Mouse (Mus musculus) intestine, postnatal 0 days (tissue): ENCODE measurements around the gene Plac9a. TPM values are rescaled to one million over a fixed set of nuclear protein-coding genes. Genes with fewer than 3 reads are reported as not detected.

Experiments used
- ATAC-seq: fragments of 200-750 bp; cut with Nextera tagmentation; 2 replicates; pipeline ENCODE4 v1.8.0; 2017; ENCODE audit warnings: mild to moderate bottlenecking, moderate TSS enrichment, moderate library complexity
- H3K27ac ChIP-seq: fragments of 300-500 bp; sonication (generic); 2 replicates; pipeline ENCODE4 v1.5.1; 2014; ENCODE audit warnings: mild to moderate bottlenecking, low read depth, low read length, moderate library complexity
- H3K27me3 ChIP-seq: fragments of 300-500 bp; sonication (generic); replicated peaks from 2 replicates; pipeline ENCODE4 v1.6.1; 2014; ENCODE audit warnings: low read length, mixed read lengths; ENCODE audit not compliant: control insufficient read depth, insufficient read depth
- H3K36me3 ChIP-seq: fragments of 300-500 bp; sonication (generic); 2 replicates; pipeline ENCODE4 v1.6.1; 2014; ENCODE audit warnings: mild to moderate bottlenecking, moderate library complexity; ENCODE audit not compliant: control insufficient read depth, insufficient read depth
- H3K4me1 ChIP-seq: fragments of 300-500 bp; sonication (generic); replicated peaks from 2 replicates; pipeline ENCODE4 v1.6.1; 2014; ENCODE audit warnings: antibody characterized with exemption, low read length, mixed read lengths; ENCODE audit not compliant: control insufficient read depth, insufficient read depth
- H3K4me2 ChIP-seq: fragments of 300-500 bp; sonication (generic); replicated peaks from 2 replicates; pipeline ENCODE4 v1.6.1; 2014; ENCODE audit warnings: low read depth, mild to moderate bottlenecking, moderate library complexity
- H3K4me3 ChIP-seq: fragments of 300-500 bp; sonication (generic); 2 replicates; pipeline ENCODE4 v1.5.1; 2014; ENCODE audit warnings: low read depth, low read length
- H3K9ac ChIP-seq: fragments of 300-500 bp; sonication (generic); 2 replicates; pipeline ENCODE4 v1.6.1; 2014; ENCODE audit warnings: mild to moderate bottlenecking, low read depth, low read length
- H3K9me3 ChIP-seq: fragments of 300-500 bp; sonication (generic); 2 replicates; pipeline ENCODE4 v1.6.1; 2016; ENCODE audit warnings: mixed run types; ENCODE audit not compliant: control insufficient read depth
- CTCF ChIP-seq: sonication (generic); IDR thresholded peaks from 2 replicates; pipeline ENCODE4 v1.5.1; 2016; ENCODE audit warnings: low read depth, mild to moderate bottlenecking, control low read depth, antibody characterized with exemption, moderate library complexity
- WGBS: fragments of 180-500 bp; shearing (Covaris S2); extraction: QIAGEN DNeasy Blood & Tissue Kit; methylation state at CpG from one replicate; pipeline ENCODE4 v1.1.7; 2014; 5-methylcytosine and 5-hydroxymethylcytosine counted together
- polyA plus RNA-seq: library from polyadenylated mRNA; unstranded; fragments of >200 nt; fragmentation: Nextera tagmentation; extraction: Ambion mirVana; gene quantifications from 2 replicates; pipeline ENCODE4 v1.2.1, GENCODE M21; 2015

Plac9a gene
- polyA plus RNA-seq, 1 experiment from 2014 or later: 1.3 TPM

GRCm38 (mm10) chr14:25863721-25864120, 39.2 kb downstream of the Plac9a start:
- ATAC-seq: no peak
- Histone ChIP-seq H3K27me3 (no peaks in the 10 kb centered on the region), H3K4me2 (no peak overlapping the region), H3K4me3 (no peak overlapping the region), H3K36me3 (no peaks in the 10 kb centered on the region), H3K4me1 (peaks cover 20% of the 10 kb centered on the region; the same call in 1 of the 2 replicates), H3K27ac (no peak overlapping the region), H3K9ac (no peak overlapping the region), H3K9me3 (no peaks in the 10 kb centered on the region)
- TF ChIP-seq CTCF: no peak
- WGBS: 65% methylated on average over 2 of the region's 2 CpGs

- Histone ChIP-seq H3K9me3 (no peaks in the 10 kb centered on the region), H3K9ac (no peak overlapping the region), H3K4me1 (peaks cover 20% of the 10 kb centered on the region; the same call in 1 of the 2 replicates), H3K27ac (no peak overlapping the region), H3K36me3 (no peaks in the 10 kb centered on the region), H3K4me3 (no peak overlapping the region), H3K27me3 (no peaks in the 10 kb centered on the region), H3K4me2 (no peak overlapping the region)
- no peak for ATAC-seq
- WGBS: 87% methylated on average over 13 of the region's 13 CpGs
- no peak for TF ChIP-seq CTCF
Measured at GRCm38 (mm10) chr14:25861771-25862530, 40.9 kb downstream of the Plac9a start.

GRCm38 (mm10) chr14:25857940-25858339, 45.0 kb downstream of the Plac9a start:
- no peaks in the 10 kb centered on the region for H3K27me3 ChIP-seq
- no peak for ATAC-seq
- TF ChIP-seq CTCF: no peak
- H3K9ac ChIP-seq: no peak overlapping the region
- WGBS: 63% methylated on average over 8 of the region's 8 CpGs
- no peak overlapping the region for H3K4me3 ChIP-seq
- no peak overlapping the region for H3K4me2 ChIP-seq
- H3K4me1 ChIP-seq: peaks cover 9% of the 10 kb centered on the region
- peak overlapping the region; percentile 11; the same call in 1 of the 2 replicates for H3K27ac ChIP-seq
- H3K9me3 ChIP-seq: no peaks in the 10 kb centered on the region
- H3K36me3 ChIP-seq: no peaks in the 10 kb centered on the region

- no peak overlapping the region for H3K9ac ChIP-seq
- H3K36me3 ChIP-seq: no peaks in the 10 kb centered on the region
- WGBS: 42% methylated on average over 3 of the region's 3 CpGs
- 0 out of 2 replicates have a peak overlapping the region, but pooled peaks have one; percentile 24 for H3K4me2 ChIP-seq
- TF ChIP-seq CTCF: no peak
- H3K27me3 ChIP-seq: no peaks in the 10 kb centered on the region
- no peaks in the 10 kb centered on the region for H3K9me3 ChIP-seq
- H3K4me3 ChIP-seq: no peak overlapping the region
- peak overlapping the region; percentile 11; the same call in 1 of the 2 replicates for H3K27ac ChIP-seq
- peak; percentile 52 for ATAC-seq
- peaks cover 9% of the 10 kb centered on the region for H3K4me1 ChIP-seq
Measured at GRCm38 (mm10) chr14:25857168-25857621, 45.7 kb downstream of the Plac9a start.

- 0 out of 2 replicates have a peak overlapping the region, but pooled peaks have one; percentile 46 for H3K27ac ChIP-seq
- peaks cover 9% of the 10 kb centered on the region for H3K4me1 ChIP-seq
- H3K36me3 ChIP-seq: no peaks in the 10 kb centered on the region
- no peak for TF ChIP-seq CTCF
- H3K9ac ChIP-seq: no peak overlapping the region
- no peak overlapping the region for H3K4me3 ChIP-seq
- no peaks in the 10 kb centered on the region for H3K27me3 ChIP-seq
- ATAC-seq: peak; percentile 53; the same call in 1 of the 2 replicates
- peak overlapping the region; percentile 35 for H3K4me2 ChIP-seq
- WGBS: 30% methylated on average over 8 of the region's 8 CpGs
- no peaks in the 10 kb centered on the region for H3K9me3 ChIP-seq
Measured at GRCm38 (mm10) chr14:25855241-25855885, 47.5 kb downstream of the Plac9a start.

GRCm38 (mm10) chr14:25853717-25854452, 49.0 kb downstream of the Plac9a start:
- Histone ChIP-seq H3K4me3 (no peak overlapping the region), H3K9me3 (no peaks in the 10 kb centered on the region), H3K4me1 (peaks cover 9% of the 10 kb centered on the region), H3K27ac (no peak overlapping the region), H3K9ac (no peak overlapping the region), H3K27me3 (no peaks in the 10 kb centered on the region), H3K36me3 (no peaks in the 10 kb centered on the region), H3K4me2 (no peak overlapping the region)
- 80% methylated on average over 16 of the region's 16 CpGs for WGBS
- TF ChIP-seq CTCF: no peak
- no peak for ATAC-seq
